Mouse (Mus musculus) stomach, postnatal 0 days (tissue): ENCODE data around the gene Akr1c13.

Experiments
- CTCF ChIP-seq: IDR thresholded peaks from 2 replicates; pipeline ENCODE4 v1.5.1; 2016; ENCODE audit warnings: antibody characterized with exemption, low read depth, mild to moderate bottlenecking, moderate library complexity
- EP300 ChIP-seq: optimal IDR thresholded peaks from 2 replicates; pipeline ENCODE3; 2016; ENCODE audit warnings: antibody characterized with exemption

- TF ChIP-seq CTCF, result no peak
- TF ChIP-seq EP300, result no peak
Observed at GRCm38 (mm10) chr13:4206147-4206903, 15.4 kb downstream of the Akr1c13 start.
